Mouse (Mus musculus): ENCODE data around the gene Stk4. TPM values are rescaled to one million over a fixed set of nuclear protein-coding genes. Genes with fewer than 3 reads are reported as not detected.

Gene Stk4
- polyA plus RNA-seq, 1 experiment, result 31.1 TPM

DNA sequence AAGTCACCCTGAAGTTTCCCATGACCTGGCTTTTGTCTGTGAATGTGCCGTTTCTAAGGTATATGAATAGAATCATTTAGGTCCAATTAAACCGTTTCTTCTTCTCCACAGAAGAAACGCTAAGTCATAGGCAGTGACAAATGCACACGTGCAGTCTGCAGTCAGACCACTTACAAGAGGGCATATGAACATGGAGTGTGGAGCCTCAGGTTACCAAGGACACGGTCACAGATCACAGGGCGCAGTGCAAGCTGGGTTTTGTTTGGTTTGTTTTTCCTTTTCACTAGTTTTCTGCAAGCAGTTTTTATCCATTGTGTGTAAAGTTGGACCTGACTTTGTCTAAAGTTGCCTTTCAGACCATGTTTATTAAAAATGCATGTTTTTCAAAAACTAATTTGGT lies 73.9 kb downstream of the Stk4 start:
- H3K4me3 ChIP-seq (replicated peaks), result no peak overlapping the region
- H3K4me1 ChIP-seq, result peaks cover 52% of the 10 kb centered on the region
- no peak for TF ChIP-seq FLI1 (IDR thresholded peaks at IDR 0.05; ENCODE audit: low read length)
- TF ChIP-seq GATA1 (IDR thresholded peaks at IDR 0.05; ENCODE audit: borderline replicate concordance, low read length), result no peak
- no peaks in the 10 kb centered on the region for H3K27me3 ChIP-seq (replicated peaks)
- no peaks in the 10 kb centered on the region for H3K9me3 ChIP-seq
- H3K36me3 ChIP-seq (replicated peaks; ENCODE audit: low read length), result peaks cover 94% of the 10 kb centered on the region

DNA sequence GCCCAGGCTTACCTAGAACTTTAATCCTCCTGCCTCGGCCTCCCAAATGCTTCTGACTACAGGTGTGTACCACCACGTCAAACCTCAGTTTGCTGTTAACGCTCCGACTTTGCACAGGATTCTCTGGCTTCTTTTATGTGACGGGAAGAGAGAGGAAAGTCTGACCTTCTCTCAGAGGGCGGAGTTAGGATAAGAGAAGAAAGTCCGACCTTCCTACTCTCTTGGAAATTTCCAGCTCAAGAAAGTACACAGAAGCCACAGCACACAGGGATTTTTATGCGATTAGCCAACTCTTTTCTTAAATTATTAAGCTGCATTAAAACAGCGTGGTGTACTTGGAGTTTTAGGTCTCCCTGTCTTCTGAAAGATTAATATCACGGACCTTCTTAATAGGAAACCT lies 74.4 kb downstream of the Stk4 start:
- peaks cover 98% of the 10 kb centered on the region for H3K36me3 ChIP-seq (replicated peaks; ENCODE audit: low read length)
- H3K4me1 ChIP-seq, result peaks cover 56% of the 10 kb centered on the region
- H3K4me3 ChIP-seq (replicated peaks), result no peak overlapping the region
- TF ChIP-seq GATA1 (IDR thresholded peaks at IDR 0.05; ENCODE audit: borderline replicate concordance, low read length) (no peak), FLI1 (IDR thresholded peaks at IDR 0.05; ENCODE audit: low read length) (no peak)
- H3K27me3 ChIP-seq (replicated peaks), result no peaks in the 10 kb centered on the region
- no peaks in the 10 kb centered on the region for H3K9me3 ChIP-seq

DNA sequence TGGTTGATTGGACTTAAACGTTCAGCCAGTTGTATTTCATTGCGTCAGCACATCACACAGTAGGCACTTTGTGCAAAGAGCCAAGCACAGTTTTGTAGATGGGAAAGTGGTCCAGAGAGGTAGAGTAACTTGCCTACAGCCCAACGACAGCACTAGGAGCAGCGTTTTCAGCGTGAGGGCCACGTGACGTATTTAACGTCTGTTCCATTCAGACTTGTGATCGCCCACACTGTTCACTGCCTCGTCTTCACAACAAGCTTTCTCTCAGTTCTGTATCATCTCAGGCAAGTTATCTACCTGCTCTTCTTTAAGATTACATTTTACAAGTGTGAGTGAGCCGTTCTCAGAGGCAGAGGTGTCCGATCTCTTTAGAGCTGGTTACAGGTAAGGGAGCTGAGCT lies 76.4 kb downstream of the Stk4 start:
- peaks cover 98% of the 10 kb centered on the region for H3K36me3 ChIP-seq (replicated peaks; ENCODE audit: low read length)

DNA sequence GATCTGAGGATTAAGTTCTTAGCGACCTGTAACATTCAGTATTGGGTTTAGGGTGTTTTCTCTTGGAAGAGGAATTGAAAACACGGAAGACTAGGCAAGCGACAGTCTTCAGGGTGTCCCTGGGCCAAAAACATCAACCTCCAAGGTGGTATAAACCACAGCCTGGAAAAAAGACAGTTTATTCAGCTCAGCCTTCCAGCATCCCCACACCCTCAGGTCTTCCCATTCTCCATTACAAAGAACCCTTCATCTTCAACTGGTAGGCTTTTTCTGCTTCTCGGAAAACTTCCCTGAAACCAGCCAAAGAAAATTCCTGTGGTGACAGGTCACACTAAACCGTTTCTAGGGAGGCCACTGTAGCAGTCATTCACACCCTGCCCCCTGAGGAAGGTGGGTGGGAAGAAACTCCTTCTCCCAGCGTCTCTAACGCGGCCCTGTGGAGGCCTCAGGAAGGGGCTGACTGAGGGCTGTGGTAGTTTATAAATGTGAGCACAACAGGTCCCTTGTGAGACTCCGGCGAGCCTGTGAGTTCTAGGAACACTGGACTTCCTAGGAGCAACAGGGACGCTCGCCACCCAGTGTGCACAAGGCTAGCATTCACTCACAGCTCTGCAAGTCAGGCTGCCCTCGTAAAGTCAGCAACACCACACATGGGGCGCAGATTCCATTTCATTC lies 80.1 kb downstream of the Stk4 start:
- Histone ChIP-seq H3K36me3 (replicated peaks; ENCODE audit: low read length) (peaks cover 100% of the 10 kb centered on the region), H3K27me3 (replicated peaks) (no peaks in the 10 kb centered on the region), H3K4me3 (replicated peaks) (no peak overlapping the region), H3K9me3 (no peaks in the 10 kb centered on the region), H3K4me1 (peaks cover 20% of the 10 kb centered on the region)
- TF ChIP-seq GATA1 (IDR thresholded peaks at IDR 0.05; ENCODE audit: borderline replicate concordance, low read length) (no peak), FLI1 (IDR thresholded peaks at IDR 0.05; ENCODE audit: low read length) (no peak)

More for the DNA sequence above, 76.4 kb downstream of the Stk4 start:
- H3K9me3 ChIP-seq, result no peaks in the 10 kb centered on the region
- H3K4me3 ChIP-seq (replicated peaks), result no peak overlapping the region
- H3K27me3 ChIP-seq (replicated peaks), result no peaks in the 10 kb centered on the region
- peaks cover 46% of the 10 kb centered on the region for H3K4me1 ChIP-seq
- no peak for TF ChIP-seq GATA1 (IDR thresholded peaks at IDR 0.05; ENCODE audit: borderline replicate concordance, low read length)
- no peak for TF ChIP-seq FLI1 (IDR thresholded peaks at IDR 0.05; ENCODE audit: low read length)

DNA sequence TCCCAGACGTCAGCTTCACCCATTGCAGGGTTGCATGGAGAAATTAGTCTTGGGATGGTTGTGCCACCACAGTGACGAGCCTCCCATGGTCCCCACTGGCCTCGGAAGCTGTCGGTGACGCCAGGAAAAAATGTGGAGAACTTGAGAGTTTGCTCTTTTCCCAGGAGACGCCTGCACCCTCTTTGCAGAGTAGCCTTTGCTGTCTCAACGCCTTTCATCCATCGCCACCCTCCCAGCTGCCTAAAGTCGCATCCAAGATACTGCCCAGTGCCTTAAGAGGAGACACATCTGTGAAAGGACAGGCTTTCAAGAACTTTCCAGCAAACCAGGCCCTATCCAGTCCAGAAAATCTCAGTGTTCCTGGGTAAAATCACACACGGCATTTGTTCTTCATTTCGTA lies 82.2 kb downstream of the Stk4 start:
- Histone ChIP-seq H3K4me1 (peaks cover 6% of the 10 kb centered on the region; the same call in 1 of the 2 replicates), H3K36me3 (replicated peaks; ENCODE audit: low read length) (peaks cover 99% of the 10 kb centered on the region), H3K4me3 (replicated peaks) (no peak overlapping the region), H3K9me3 (no peaks in the 10 kb centered on the region), H3K27me3 (replicated peaks) (no peaks in the 10 kb centered on the region)
- TF ChIP-seq FLI1 (IDR thresholded peaks at IDR 0.05; ENCODE audit: low read length) (no peak), GATA1 (IDR thresholded peaks at IDR 0.05; ENCODE audit: borderline replicate concordance, low read length) (no peak)

DNA sequence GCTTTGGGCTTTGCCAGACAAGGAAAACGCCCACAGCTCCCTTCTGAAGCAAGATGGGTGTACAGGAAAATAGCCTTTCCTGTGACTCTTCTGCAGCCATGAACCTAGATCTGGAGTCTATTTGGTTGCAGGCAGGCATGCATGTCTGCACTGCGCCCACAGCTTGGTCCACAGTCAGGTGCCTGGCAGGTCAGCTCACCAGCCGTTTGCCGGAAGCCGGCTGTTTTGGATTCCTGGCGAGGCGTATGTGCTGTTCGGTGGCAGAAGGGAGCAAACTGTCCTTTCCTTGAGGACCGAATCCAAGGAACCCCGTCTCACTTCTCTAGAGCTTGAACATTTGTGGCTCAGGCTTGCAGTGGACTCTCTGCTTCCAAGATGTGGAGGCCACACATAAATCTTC lies 83.9 kb downstream of the Stk4 start:
- Histone ChIP-seq H3K4me3 (replicated peaks) (no peak overlapping the region), H3K4me1 (0 out of 2 replicates have a peak, but pooled peaks cover 3% of the 10 kb centered on the region), H3K9me3 (no peaks in the 10 kb centered on the region), H3K36me3 (replicated peaks; ENCODE audit: low read length) (peaks cover 88% of the 10 kb centered on the region), H3K27me3 (replicated peaks) (no peaks in the 10 kb centered on the region)
- TF ChIP-seq FLI1 (IDR thresholded peaks at IDR 0.05; ENCODE audit: low read length) (no peak), GATA1 (IDR thresholded peaks at IDR 0.05; ENCODE audit: borderline replicate concordance, low read length) (no peak)

DNA sequence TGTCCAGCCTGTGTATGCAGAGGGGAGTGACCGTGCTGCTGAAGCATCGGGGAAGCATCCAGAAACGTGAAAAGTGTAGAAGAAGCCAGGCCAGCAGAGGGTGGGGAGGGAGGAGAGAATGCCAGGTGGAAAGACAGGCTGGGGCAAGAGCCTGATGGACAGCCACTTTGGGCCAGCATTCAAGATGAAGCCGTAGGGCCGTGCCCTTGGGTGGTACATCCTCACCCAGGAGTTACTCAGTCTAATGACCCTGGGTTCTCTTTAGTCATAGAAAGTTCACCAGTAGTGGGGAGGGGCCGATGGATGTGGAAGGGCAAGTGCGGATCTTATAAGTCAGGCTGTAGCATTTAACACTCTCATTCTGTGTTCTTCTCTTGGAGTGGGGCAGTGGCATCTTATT lies 86.0 kb downstream of the Stk4 start:
- Histone ChIP-seq H3K4me1 (no peaks in the 10 kb centered on the region), H3K4me3 (replicated peaks) (no peak overlapping the region), H3K9me3 (no peaks in the 10 kb centered on the region), H3K27me3 (replicated peaks) (no peaks in the 10 kb centered on the region), H3K36me3 (replicated peaks; ENCODE audit: low read length) (peaks cover 67% of the 10 kb centered on the region)
- no peak for TF ChIP-seq FLI1 (IDR thresholded peaks at IDR 0.05; ENCODE audit: low read length)
- no peak for TF ChIP-seq GATA1 (IDR thresholded peaks at IDR 0.05; ENCODE audit: borderline replicate concordance, low read length)

DNA sequence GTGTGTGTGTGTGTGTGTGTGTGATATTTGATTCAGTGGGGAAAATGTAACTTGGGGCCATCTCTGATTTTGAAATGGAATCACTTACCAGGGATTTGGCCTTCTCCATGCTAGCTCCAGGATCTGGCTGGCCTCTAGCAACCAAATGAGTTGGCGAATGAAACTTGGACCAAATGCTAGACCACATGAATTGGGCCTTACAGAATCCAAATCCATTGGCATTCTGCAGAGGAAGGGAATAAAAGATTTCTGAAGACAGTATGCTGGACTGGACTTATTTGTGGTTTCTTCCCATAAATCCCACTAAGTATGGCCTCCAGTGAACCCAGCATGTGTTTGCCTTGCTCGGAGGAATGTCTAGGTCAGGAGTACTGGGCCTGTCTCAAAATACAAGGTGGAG lies 88.7 kb downstream of the Stk4 start:
- H3K4me3 ChIP-seq (replicated peaks), result no peak overlapping the region
- H3K4me1 ChIP-seq, result no peaks in the 10 kb centered on the region
- no peaks in the 10 kb centered on the region for H3K9me3 ChIP-seq
- peaks cover 17% of the 10 kb centered on the region for H3K27me3 ChIP-seq (replicated peaks)
- no peak for TF ChIP-seq FLI1 (IDR thresholded peaks at IDR 0.05; ENCODE audit: low read length)
- TF ChIP-seq GATA1 (IDR thresholded peaks at IDR 0.05; ENCODE audit: borderline replicate concordance, low read length), result no peak
- H3K36me3 ChIP-seq (replicated peaks; ENCODE audit: low read length), result peaks cover 40% of the 10 kb centered on the region

DNA sequence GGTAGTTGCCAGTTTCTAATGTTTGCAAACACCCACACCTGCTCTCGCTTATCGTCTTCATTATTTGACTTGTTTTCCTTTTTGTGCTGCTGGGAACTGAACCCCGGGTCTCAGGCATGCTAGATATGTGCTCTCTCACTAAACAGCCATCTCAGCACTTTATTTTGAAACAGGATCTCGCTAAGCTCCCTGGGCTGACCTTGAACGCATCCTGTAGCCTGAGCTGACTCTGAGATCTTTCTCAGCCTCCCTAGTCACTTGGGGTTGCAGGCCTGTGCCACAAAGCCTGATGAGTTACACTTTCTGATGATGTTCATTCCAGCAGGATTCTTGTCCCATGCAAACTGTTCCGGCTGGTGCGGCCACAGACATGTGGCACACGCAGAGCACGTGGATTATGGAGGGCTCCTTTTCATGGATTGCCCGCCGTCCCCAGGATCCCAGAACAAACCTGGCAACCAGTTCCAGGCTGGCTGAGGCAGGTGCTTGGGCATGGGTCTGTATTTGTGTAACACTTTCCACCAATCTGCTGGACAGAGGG lies 91.5 kb downstream of the Stk4 start:
- Histone ChIP-seq H3K4me3 (replicated peaks) (no peak overlapping the region), H3K36me3 (replicated peaks; ENCODE audit: low read length) (peaks cover 13% of the 10 kb centered on the region)
- TF ChIP-seq FLI1 (IDR thresholded peaks at IDR 0.05; ENCODE audit: low read length) (no peak), GATA1 (IDR thresholded peaks at IDR 0.05; ENCODE audit: borderline replicate concordance, low read length) (no peak)

DNA sequence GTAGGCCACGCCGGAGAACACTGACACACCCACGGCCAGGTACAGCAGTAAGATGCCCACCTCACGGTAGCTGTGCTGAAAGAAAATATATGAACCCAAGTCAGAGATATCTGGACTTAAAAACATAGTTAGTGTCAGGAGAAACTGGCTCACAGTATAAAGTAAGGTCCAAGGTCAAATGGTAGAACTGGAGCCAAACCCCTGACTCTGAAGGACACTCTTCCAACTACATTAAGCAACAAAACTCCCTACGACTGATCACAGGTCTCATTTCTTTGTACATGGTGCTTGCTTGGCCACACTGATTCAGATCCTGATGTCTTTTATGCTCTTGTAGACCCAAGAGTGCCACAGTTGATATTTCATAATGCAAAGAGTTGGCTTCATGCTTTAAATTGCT lies 94.8 kb downstream of the Stk4 start:
- no peak for TF ChIP-seq FLI1 (IDR thresholded peaks at IDR 0.05; ENCODE audit: low read length)
- Histone ChIP-seq H3K4me1 (peaks cover 15% of the 10 kb centered on the region), H3K36me3 (replicated peaks; ENCODE audit: low read length) (no peaks in the 10 kb centered on the region), H3K27me3 (replicated peaks) (peaks cover 73% of the 10 kb centered on the region), H3K9me3 (peaks cover 16% of the 10 kb centered on the region), H3K4me3 (replicated peaks) (no peak overlapping the region)

More for the DNA sequence above, 91.5 kb downstream of the Stk4 start:
- H3K4me1 ChIP-seq, result no peaks in the 10 kb centered on the region
- no peaks in the 10 kb centered on the region for H3K9me3 ChIP-seq
- H3K27me3 ChIP-seq (replicated peaks), result peaks cover 42% of the 10 kb centered on the region

Data from megakaryocyte, embryonic 14.5 days (primary cell).